Mouse (Mus musculus) embryonic facial prominence, embryonic 14.5 days (tissue): ENCODE measurements at regions not wholly inside any gene's neighbourhood (a gene's known extent, or its start where the extent isn't known, plus 50 kb on each side); places are given as distances from the start of the nearest gene placed in this dataset.

Experiments
- ATAC-seq: fragments of 200-750 bp; cut with Nextera tagmentation; 2 replicates; pipeline ENCODE4 v1.8.0; 2017; ENCODE audit warnings: low read depth, moderate number of reproducible peaks, moderate TSS enrichment
- DNase-seq: peaks from one replicate; pipeline ENCODE4 v3.0.0-alpha.2; 2015; ENCODE audit warnings: low spot score
- H3K27ac ChIP-seq: fragments of 300-500 bp; sonication (generic); replicated peaks from 2 replicates; pipeline ENCODE4 v1.5.1; 2014; ENCODE audit warnings: low read depth, mild to moderate bottlenecking, low read length, moderate library complexity
- H3K27me3 ChIP-seq: fragments of 300-500 bp; sonication (generic); replicated peaks from 2 replicates; pipeline ENCODE4 v1.6.1; 2014; ENCODE audit warnings: low read length; ENCODE audit not compliant: control insufficient read depth, insufficient read depth
- H3K36me3 ChIP-seq: fragments of 300-500 bp; sonication (generic); 2 replicates; pipeline ENCODE4 v1.6.1; 2014; ENCODE audit warnings: low read length, mixed read lengths; ENCODE audit not compliant: control insufficient read depth, insufficient read depth
- H3K4me1 ChIP-seq: fragments of 300-500 bp; sonication (generic); 2 replicates; pipeline ENCODE4 v1.6.1; 2014; ENCODE audit warnings: antibody characterized with exemption, low read length; ENCODE audit not compliant: control insufficient read depth, insufficient read depth
- H3K4me2 ChIP-seq: fragments of 300-500 bp; sonication (generic); 2 replicates; pipeline ENCODE4 v1.6.1; 2014; ENCODE audit warnings: low read depth, mild to moderate bottlenecking, low read length, moderate library complexity, mixed read lengths
- H3K4me3 ChIP-seq: fragments of 300-500 bp; sonication (generic); 2 replicates; pipeline ENCODE4 v1.5.1; 2014; ENCODE audit warnings: low read depth, mild to moderate bottlenecking, low read length
- H3K9ac ChIP-seq: fragments of 300-500 bp; sonication (generic); 2 replicates; pipeline ENCODE4 v1.6.1; 2014; ENCODE audit warnings: low read depth, mild to moderate bottlenecking, low read length, moderate library complexity, mixed read lengths
- H3K9me3 ChIP-seq: fragments of 300-500 bp; sonication (generic); 2 replicates; pipeline ENCODE4 v1.6.1; 2016; ENCODE audit warnings: low read length; ENCODE audit not compliant: control insufficient read depth
- WGBS: fragments of 180-500 bp; shearing (Covaris S2); extraction: QIAGEN DNeasy Blood & Tissue Kit; methylation state at CpG from one replicate; pipeline ENCODE4 v1.1.7; 2014; 5-methylcytosine and 5-hydroxymethylcytosine counted together

DNA sequence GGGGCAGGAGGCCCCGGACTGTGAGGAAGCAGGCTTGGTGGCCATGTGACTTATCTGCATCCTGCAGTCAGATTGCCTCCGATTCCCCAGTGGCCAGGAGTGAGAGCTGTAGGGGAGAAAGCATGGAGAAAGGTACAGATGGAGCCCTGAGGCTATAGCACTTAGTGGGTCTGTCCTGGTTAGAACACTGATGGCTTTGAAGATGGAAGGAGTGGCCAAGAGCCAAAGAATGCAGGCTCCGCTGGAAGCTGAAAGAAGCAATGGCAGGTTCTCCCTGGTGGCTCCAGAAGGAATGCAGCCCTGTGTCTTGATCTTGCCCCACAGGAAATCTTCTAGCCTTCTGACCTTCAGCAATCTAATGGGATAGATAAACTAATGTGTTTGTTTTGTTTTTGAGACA lies 926.3 kb downstream of the 4930447A16Rik start:
- no peak overlapping the region for H3K9ac ChIP-seq
- H3K27ac ChIP-seq = no peak overlapping the region
- H3K36me3 ChIP-seq = no peaks in the 10 kb centered on the region
- ATAC-seq = no peak
- DNase-seq = no peak
- H3K9me3 ChIP-seq = 0 out of 2 replicates have a peak, but pooled peaks cover 8% of the 10 kb centered on the region
- no peaks in the 10 kb centered on the region for H3K4me1 ChIP-seq
- 68% methylated on average over 3 of the region's 3 CpGs for WGBS
- H3K4me3 ChIP-seq = no peak overlapping the region
- no peak overlapping the region for H3K4me2 ChIP-seq
- H3K27me3 ChIP-seq = no peaks in the 10 kb centered on the region

GRCm38 (mm10) chr15:38353371-38353770 lies 928.0 kb downstream of the 4930447A16Rik start:
- Histone ChIP-seq H3K27me3 (no peaks in the 10 kb centered on the region), H3K4me2 (no peak overlapping the region), H3K9ac (no peak overlapping the region), H3K4me1 (no peaks in the 10 kb centered on the region), H3K36me3 (no peaks in the 10 kb centered on the region), H3K9me3 (0 out of 2 replicates have a peak, but pooled peaks cover 8% of the 10 kb centered on the region), H3K4me3 (no peak overlapping the region), H3K27ac (no peak overlapping the region)
- ATAC-seq (no peak), DNase-seq (no peak)
- 87% methylated on average over 4 of the region's 4 CpGs for WGBS

GRCm38 (mm10) chr15:38359053-38359452 lies 933.7 kb downstream of the 4930447A16Rik start:
- no peak overlapping the region for H3K9ac ChIP-seq
- peaks cover 8% of the 10 kb centered on the region for H3K9me3 ChIP-seq
- H3K4me2 ChIP-seq = no peak overlapping the region
- no peaks in the 10 kb centered on the region for H3K36me3 ChIP-seq
- no peaks in the 10 kb centered on the region for H3K27me3 ChIP-seq
- H3K27ac ChIP-seq = no peak overlapping the region
- no peak for ATAC-seq
- no peak overlapping the region for H3K4me3 ChIP-seq
- no peaks in the 10 kb centered on the region for H3K4me1 ChIP-seq
- 75% methylated on average over 3 of the region's 3 CpGs for WGBS
- DNase-seq = no peak

- WGBS = 74% methylated on average over 5 of the region's 5 CpGs
- no peak overlapping the region for H3K9ac ChIP-seq
- H3K36me3 ChIP-seq = no peaks in the 10 kb centered on the region
- peaks cover 8% of the 10 kb centered on the region for H3K9me3 ChIP-seq
- H3K4me3 ChIP-seq = no peak overlapping the region
- ATAC-seq (peak; percentile 55; the same call in 1 of the 2 replicates), DNase-seq (peak; percentile 59)
- no peak overlapping the region for H3K27ac ChIP-seq
- no peak overlapping the region for H3K4me2 ChIP-seq
- H3K27me3 ChIP-seq = no peaks in the 10 kb centered on the region
- no peaks in the 10 kb centered on the region for H3K4me1 ChIP-seq
Observed at GRCm38 (mm10) chr15:38363522-38363921, 938.2 kb downstream of the 4930447A16Rik start.

- H3K4me3 ChIP-seq = no peak overlapping the region
- no peaks in the 10 kb centered on the region for H3K27me3 ChIP-seq
- no peak overlapping the region for H3K4me2 ChIP-seq
- H3K27ac ChIP-seq = no peak overlapping the region
- no peaks in the 10 kb centered on the region for H3K36me3 ChIP-seq
- ATAC-seq (no peak), DNase-seq (no peak)
- H3K9ac ChIP-seq = no peak overlapping the region
- no peaks in the 10 kb centered on the region for H3K4me1 ChIP-seq
- 91% methylated on average over 3 of the region's 3 CpGs for WGBS
- H3K9me3 ChIP-seq = peaks cover 8% of the 10 kb centered on the region
Observed at GRCm38 (mm10) chr15:38364014-38364413, 938.7 kb downstream of the 4930447A16Rik start.

DNA sequence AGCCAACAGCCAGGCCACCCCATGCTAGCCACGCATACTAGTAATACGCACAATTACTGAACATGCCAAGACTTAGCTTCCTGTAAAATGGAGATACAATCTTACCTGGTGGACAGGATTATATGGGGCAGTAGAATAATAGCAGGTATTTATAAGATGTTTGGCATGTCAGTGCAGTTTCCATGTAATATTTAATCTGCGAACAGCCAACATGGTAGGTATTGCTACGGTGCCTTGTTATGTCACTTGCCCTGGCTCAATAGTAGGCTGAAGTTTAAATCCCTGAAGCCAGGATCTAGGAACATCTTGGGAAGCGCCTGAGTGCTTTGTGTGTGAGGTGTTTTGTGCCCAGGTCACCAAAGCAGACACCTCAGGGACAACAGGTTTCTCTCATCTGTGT lies 942.3 kb downstream of the 4930447A16Rik start:
- H3K27me3 ChIP-seq = no peaks in the 10 kb centered on the region
- ATAC-seq (no peak), DNase-seq (no peak)

GRCm38 (mm10) chr15:38368291-38368690 lies 942.9 kb downstream of the 4930447A16Rik start:
- DNase-seq (no peak), ATAC-seq (no peak)
- Histone ChIP-seq H3K36me3 (no peaks in the 10 kb centered on the region), H3K27me3 (no peaks in the 10 kb centered on the region), H3K9ac (no peak overlapping the region), H3K9me3 (no peaks in the 10 kb centered on the region), H3K4me2 (no peak overlapping the region), H3K4me3 (no peak overlapping the region), H3K27ac (no peak overlapping the region), H3K4me1 (no peaks in the 10 kb centered on the region)
- 79% methylated on average over 4 of the region's 4 CpGs for WGBS

More for the DNA sequence above, 942.3 kb downstream of the 4930447A16Rik start:
- Histone ChIP-seq H3K9ac (no peak overlapping the region), H3K4me3 (no peak overlapping the region), H3K36me3 (no peaks in the 10 kb centered on the region), H3K4me2 (no peak overlapping the region), H3K9me3 (no peaks in the 10 kb centered on the region), H3K4me1 (no peaks in the 10 kb centered on the region), H3K27ac (no peak overlapping the region)
- WGBS = 93% methylated on average over 5 of the region's 5 CpGs

- DNase-seq (no peak), ATAC-seq (no peak)
- no peaks in the 10 kb centered on the region for H3K9me3 ChIP-seq
- peaks cover 10% of the 10 kb centered on the region; the same call in 1 of the 2 replicates for H3K4me1 ChIP-seq
- 77% methylated on average over 12 of the region's 12 CpGs for WGBS
- H3K27me3 ChIP-seq = no peaks in the 10 kb centered on the region
- no peak overlapping the region for H3K27ac ChIP-seq
- H3K36me3 ChIP-seq = no peaks in the 10 kb centered on the region
- no peak overlapping the region for H3K9ac ChIP-seq
- no peak overlapping the region for H3K4me2 ChIP-seq
- no peak overlapping the region for H3K4me3 ChIP-seq
Observed at GRCm38 (mm10) chr15:38371404-38372090, 946.2 kb downstream of the 4930447A16Rik start.

- peak overlapping the region; percentile 27 for H3K4me3 ChIP-seq
- WGBS = 12% methylated on average over 5 of the region's 21 CpGs
- H3K9me3 ChIP-seq = no peaks in the 10 kb centered on the region
- H3K4me2 ChIP-seq = peak overlapping the region; percentile 57
- ATAC-seq (peak; percentile 86), DNase-seq (peak; percentile 78)
- no peaks in the 10 kb centered on the region for H3K27me3 ChIP-seq
- H3K36me3 ChIP-seq = no peaks in the 10 kb centered on the region
- H3K27ac ChIP-seq = no peak overlapping the region
- peak overlapping the region; percentile 47; the same call in 1 of the 2 replicates for H3K9ac ChIP-seq
- H3K4me1 ChIP-seq = peaks cover 10% of the 10 kb centered on the region; the same call in 1 of the 2 replicates
Observed at GRCm38 (mm10) chr15:38373797-38374196, 948.4 kb downstream of the 4930447A16Rik start.
